Mouse (Mus musculus) megakaryocyte progenitor cell, adult 5-6 weeks (primary cell): ENCODE data around the gene Myb. TPM values are rescaled to one million over a fixed set of nuclear protein-coding genes. Genes with fewer than 3 reads are reported as not detected.

Experiments used
- ATAC-seq: replicated peaks from 2 replicates; pipeline ENCODE4 v1.8.0; 2016; ENCODE audit warnings: mild to moderate bottlenecking, moderate TSS enrichment, inconsistent platforms; ENCODE audit not compliant: poor library complexity
- total RNA-seq, 2 experiments: library from RNA; stranded (forward) in 1 of 2; stranded (reverse) in 1 of 2; fragments of 157-497, 149-512 nt in 1 of 2; fragments of 200-1000 nt in 1 of 2; gene quantifications; 2 replicates each; pipeline versions ENCODE4 v1.2.3 to v1.2.4; 2015 to 2017

Myb gene
- total RNA-seq, 2 experiments from 2014 or later: 484 to 848 TPM

GRCm38 (mm10) chr10:21144627-21145504 is 15.9 kb downstream of the Myb start:
- ATAC-seq: peak; percentile 62

- peak; percentile 56 for ATAC-seq
Observed at GRCm38 (mm10) chr10:21135297-21135696, 25.5 kb downstream of the Myb start.

- peak; percentile 40 for ATAC-seq
Observed at GRCm38 (mm10) chr10:21130901-21131493, 29.8 kb downstream of the Myb start.

- ATAC-seq: 0 out of 2 replicates have a peak, but pooled peaks have one; percentile 5
Observed at GRCm38 (mm10) chr10:21128086-21128611, 32.6 kb downstream of the Myb start.

GRCm38 (mm10) chr10:21118341-21118740 is 42.4 kb downstream of the Myb start:
- ATAC-seq: 0 out of 2 replicates have a peak, but pooled peaks have one; percentile 17

- ATAC-seq: no peak
Observed at GRCm38 (mm10) chr10:21114459-21114858, 46.3 kb downstream of the Myb start.

- ATAC-seq: no peak
Observed at GRCm38 (mm10) chr10:21112689-21113088, 48.1 kb downstream of the Myb start.

- ATAC-seq: no peak
Observed at GRCm38 (mm10) chr10:21109337-21110056, 51.3 kb downstream of the Myb start.

GRCm38 (mm10) chr10:21108796-21109195 is 52.0 kb downstream of the Myb start:
- no peak for ATAC-seq

GRCm38 (mm10) chr10:21108182-21108581 is 52.6 kb downstream of the Myb start:
- ATAC-seq: no peak

- ATAC-seq: no peak
Observed at GRCm38 (mm10) chr10:21105206-21105605, 55.6 kb downstream of the Myb start.

GRCm38 (mm10) chr10:21102689-21103088 is 58.1 kb downstream of the Myb start:
- no peak for ATAC-seq

- no peak for ATAC-seq
Observed at GRCm38 (mm10) chr10:21101948-21102347, 58.8 kb downstream of the Myb start.

- ATAC-seq: no peak; the same call in 1 of the 2 replicates
Observed at GRCm38 (mm10) chr10:21100646-21101249, 60.0 kb downstream of the Myb start.

GRCm38 (mm10) chr10:21099515-21099914 is 61.3 kb downstream of the Myb start:
- no peak for ATAC-seq

GRCm38 (mm10) chr10:21095541-21095940 is 65.2 kb downstream of the Myb start:
- no peak for ATAC-seq

- ATAC-seq: no peak
Observed at GRCm38 (mm10) chr10:21094896-21095295, 65.9 kb downstream of the Myb start.

GRCm38 (mm10) chr10:21093301-21093700 is 67.5 kb downstream of the Myb start:
- no peak for ATAC-seq

GRCm38 (mm10) chr10:21092501-21093270 is 68.1 kb downstream of the Myb start:
- no peak for ATAC-seq
